Mouse (Mus musculus) yolk sac, embryonic 10.5 days (tissue): ENCODE data around the gene Rnd3.
A peak's percentile ranks its signal among the peaks of the same experiment; 100 is the strongest.

ENCODE experiments used
- DNase-seq: peaks from one replicate; pipeline ENCODE4 v3.0.0-alpha.2; 2017; ENCODE audit warnings: low spot score

Gene Rnd3

DNA sequence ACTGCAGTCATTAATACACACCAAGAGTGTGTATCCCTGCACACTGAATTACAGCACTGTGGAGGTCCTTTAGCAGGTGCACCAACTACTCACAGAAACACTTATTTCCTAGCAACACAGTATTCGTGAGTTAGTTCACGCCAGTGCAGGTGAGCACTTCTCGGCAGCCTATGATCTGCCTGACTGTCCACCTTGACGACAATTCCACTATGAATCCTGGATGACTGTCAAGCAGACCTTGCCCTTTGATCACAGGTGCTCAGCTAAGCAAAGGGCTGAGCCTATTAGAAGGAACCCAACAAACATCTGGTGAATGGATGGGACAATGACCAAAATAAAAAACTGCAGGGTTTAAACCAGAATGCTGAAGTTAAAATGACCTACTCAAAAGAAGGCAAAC, 20.8 kb downstream of the Rnd3 start:
- DNase-seq: peak; percentile 32

DNA sequence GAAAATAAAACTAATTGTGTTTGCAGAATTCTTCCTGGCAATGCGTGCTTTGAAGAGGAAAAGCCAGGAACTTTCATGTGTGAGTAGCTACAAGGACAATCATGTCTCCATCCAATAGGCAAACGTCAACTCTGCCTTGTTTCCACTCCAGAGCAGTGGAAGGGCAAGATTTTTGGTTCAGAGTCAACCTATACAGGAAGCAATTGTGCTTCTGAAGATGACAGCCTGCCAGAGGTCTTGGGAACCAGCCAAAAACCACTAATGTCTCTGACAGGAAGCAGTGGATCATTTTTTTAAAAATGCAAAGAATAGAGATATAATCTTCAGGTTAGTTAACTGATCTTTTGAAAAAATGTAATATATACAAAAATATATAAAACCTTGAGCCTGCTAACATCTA, 38.6 kb downstream of the Rnd3 start:
- DNase-seq: no peak

DNA sequence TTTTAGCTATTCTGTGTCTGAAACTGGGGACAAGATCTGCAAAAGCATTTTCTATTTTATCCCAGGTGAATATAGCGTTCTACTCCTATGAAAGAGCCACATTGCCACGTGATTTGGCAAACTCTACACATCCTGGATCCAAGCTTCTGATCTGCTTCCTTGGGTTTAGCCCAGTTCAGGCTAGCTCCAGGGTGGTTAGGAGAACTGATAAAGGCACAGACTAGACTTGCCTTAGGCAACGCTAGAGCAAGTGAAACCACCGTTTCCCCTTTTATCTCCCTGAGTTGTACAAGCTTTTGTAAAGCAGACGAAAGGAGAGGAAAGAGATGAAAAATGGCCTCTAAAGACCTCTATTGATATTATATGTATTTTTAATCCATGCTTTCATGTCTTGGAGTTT, 40.3 kb downstream of the Rnd3 start:
- no peak for DNase-seq

DNA sequence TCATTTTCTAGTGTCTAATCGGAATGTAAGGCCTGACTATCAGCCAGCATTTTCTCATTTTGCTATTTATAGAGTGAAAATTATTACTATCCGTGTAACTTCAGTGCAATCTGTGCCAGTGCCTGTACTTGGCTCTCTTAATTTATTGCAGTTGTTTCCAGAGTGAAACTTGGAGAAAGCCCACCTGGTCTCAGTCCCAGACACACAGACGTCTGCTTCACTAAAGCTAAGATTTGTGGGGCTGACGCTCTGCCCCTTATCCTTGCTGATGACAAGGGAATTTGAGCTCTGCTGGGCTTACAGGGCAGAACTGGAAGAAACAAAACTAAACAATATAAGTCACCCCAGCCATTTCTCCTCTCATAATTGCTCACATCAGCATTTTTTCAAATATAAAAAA, 47.7 kb downstream of the Rnd3 start:
- DNase-seq: no peak

DNA sequence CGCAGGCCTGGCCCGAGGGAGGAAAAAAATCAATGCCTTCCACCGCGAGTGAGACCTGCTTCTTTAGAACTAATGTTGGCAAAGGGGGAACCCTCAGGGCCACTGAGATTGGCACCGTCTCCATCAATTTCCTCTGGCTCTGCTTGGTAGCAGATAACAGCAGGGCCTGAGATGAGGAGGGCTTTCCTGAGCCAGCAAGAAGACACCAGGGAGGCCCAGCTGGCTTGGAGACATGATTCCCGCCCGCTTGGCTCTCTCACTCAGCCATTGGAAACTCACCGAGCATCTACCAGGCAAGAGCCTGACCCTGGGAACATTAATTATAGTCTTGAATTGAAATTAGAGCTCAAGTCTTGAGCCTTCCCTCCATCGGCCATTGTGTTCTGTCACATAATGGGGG, 48.9 kb downstream of the Rnd3 start:
- no peak for DNase-seq

DNA sequence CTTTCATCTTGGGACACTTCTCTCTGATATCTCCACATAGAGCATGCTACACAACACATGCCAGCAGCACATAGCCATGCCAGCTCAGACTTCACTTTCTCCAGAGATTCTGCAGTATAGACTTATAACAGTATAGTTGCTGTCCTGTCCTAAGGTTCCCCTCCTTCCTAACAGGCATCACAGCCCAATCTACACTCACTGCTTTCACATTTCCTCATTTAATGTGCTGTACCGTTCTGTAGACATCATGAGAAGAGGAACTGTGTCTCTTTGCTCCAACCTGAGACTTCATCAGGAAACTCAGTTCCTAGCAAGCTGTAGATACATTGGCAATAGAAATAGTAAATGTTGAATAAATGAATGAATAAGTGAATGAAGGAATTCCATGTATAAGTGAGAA, 49.7 kb downstream of the Rnd3 start:
- no peak for DNase-seq

DNA sequence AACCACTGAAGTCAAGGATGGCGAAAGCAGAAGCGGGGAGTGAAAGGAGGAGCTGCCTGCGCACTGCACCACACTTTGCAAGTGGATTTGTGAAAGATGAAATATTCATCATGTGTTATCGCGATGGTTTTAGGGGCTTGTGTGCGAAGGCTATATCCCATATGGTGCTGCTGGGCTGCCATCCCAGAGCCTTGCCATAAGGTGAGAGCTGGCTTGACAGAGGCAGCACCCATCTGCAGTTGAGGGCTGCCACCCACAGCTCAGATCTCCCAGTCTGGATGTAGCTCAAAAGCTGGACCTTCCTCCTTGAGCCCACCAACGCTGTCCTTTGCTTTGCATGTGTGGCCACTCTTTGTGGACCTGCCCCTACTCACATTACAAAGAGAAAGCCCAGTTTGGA, 58.2 kb downstream of the Rnd3 start:
- DNase-seq: no peak

DNA sequence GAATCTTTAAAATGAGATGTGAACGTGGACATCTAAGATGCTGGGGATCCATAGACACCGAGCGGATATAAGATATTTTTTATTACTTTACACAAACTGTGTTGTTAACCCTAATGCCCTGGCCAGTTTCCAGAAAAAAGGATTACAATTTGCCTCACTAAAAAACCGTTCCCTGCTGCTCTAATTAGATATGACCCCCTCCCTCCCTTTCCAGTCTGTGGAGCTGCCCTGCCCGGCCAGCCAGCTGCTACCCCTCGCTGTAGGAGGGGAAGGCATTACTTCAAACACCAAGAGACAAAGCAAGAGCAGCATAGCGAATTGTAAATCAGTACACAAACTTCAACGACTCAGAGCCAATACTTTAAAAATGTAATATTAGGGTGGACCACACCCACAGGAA, 58.9 kb downstream of the Rnd3 start:
- no peak for DNase-seq

DNA sequence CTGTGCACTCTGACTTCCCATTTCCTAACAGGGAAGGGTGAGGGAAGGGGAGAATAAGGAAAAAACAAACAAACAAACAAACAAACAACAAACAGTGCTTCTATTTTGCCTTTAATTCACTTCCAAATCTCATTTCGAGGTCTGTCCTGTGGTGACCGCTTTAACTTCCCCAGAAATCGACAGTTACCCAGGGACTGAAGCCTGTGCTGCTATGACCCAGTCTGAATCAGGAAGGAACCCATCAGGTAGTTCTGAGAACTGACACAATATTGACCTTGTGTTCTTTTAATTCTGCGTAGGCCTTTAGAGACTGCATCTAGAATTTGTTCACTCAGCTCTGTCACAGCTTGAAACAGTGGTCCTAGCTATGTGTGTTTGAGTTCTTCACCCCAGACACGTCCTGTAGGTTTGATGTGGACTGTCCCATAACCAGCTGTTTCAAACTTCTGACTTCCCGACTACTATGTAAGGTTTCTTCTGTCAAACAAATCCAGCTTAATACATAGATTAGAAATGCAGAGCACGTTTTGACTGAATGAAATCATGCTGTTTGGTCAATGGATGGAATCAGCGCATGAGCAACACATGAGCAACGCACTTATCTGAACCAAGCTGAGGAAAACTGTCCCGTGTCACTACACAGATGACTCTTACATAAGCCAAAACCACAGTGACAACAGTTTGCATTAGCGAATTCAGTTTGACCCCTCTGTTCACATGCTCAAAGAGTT, 59.9 kb downstream of the Rnd3 start:
- DNase-seq: no peak

DNA sequence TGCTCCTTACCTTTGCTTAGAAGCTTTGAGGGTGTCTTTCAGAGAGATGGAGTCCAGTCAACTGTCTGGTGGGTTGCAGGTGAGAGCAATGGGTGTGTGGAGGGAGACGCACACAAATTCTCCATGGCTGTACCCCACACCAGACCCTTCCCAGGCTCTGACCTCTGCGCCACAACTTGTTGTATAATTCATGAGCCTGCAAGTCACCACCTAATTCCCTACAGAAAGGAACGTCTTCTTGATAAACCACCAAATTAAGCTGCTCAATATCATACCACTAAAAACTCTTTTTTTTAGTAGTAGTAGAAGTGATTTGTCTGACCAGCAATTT, 60.8 kb downstream of the Rnd3 start:
- DNase-seq: no peak

DNA sequence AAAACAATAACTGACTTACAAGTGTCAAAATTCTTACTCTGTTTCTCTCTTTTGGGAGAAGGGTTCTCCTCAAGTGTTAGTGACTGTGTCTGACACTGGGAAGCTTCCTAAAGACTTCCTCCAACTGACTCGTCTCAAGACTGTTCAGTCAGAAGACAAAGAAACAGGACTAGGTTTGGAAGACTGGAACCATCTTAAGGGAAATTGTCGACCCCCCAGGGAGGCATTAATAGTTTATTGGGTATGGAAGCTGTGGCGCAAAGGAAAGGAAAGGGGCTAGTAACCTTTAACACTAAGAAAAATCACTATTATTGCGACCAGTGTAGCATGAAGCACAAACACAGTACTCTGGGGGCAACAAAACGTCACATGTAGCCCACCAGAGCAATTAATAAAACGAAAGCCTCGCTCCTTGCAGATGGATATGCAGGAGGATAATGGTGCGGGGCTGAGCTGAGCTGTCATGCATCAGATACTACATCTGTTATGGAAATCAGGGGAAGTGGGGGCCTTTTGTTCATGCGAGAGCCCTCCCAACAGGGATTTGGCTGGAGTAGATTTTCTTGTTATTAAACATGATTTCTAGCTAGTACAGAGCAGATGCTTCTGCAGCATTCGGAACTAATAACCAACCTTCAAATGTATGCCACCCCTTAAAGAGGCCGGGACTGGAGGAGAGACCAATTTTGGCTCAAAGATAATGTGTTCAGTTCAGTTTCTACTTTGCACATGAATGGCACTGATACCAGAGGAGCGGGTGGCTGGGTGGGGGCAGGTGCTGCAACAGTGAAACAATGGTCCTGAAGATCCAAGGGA, 61.4 kb downstream of the Rnd3 start:
- DNase-seq: no peak

DNA sequence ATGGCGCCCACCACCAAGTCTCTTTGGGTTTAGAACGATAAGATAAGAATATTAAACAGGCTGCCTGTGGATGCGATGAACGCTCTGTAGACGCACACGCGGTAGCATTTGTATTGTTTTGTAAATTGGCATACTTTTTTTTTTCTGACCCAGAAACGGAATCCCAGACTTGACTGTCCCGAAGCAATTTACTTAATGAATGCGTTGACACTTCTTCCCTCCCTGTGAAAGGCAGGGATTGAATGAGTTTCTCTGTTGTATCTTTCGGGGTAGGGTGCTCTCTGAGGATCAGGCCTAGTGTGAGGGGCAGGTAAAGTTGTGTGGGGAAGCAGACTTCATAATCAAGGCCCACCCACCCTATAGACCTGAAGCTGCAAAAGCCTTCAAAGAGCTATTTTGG, 63.8 kb downstream of the Rnd3 start:
- DNase-seq: no peak

DNA sequence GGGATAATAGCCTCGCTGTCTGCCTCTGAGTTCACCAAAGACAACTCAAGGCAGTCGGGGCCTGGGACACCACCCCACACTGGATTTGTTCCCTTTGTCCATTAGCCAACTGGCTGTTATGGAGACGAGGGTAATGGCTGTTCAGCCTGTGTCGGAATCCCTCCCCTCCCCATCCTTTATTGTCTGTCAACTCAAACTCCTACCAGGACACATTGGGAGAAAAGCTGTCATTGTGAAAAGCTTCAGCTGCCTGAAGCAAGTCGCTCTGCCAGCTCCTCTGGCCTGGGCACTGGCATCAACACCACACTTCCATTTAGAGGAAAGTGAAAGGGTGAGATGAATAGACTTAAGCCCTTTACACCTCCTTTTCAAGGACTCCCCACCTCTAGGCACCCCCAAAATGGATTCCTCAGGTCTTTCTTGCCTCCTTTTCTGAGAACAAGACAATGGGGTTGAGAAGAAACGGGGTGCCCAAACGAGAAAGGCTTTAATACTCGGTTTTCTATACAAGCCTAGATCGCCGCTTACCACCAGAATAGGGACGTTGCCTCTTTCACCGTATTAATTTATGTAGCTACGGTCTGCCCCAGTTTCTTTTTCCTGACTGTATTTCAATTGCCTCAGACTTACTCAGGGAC, 66.1 kb downstream of the Rnd3 start:
- no peak for DNase-seq
